Mouse (Mus musculus): ENCODE results near the gene D430042O09Rik.

- TF ChIP-seq GATA1 (IDR thresholded peaks at IDR 0.05; ENCODE audit: borderline replicate concordance, low read length) = no peak
- no peak for TF ChIP-seq FLI1 (IDR thresholded peaks at IDR 0.05; ENCODE audit: low read length)
Measured at GRCm38 (mm10) chr7:125707186-125707585, 502 bp upstream of the D430042O09Rik start.
